Mouse (Mus musculus) G1E (cell line): ENCODE measurements around the gene Nelfb. TPM values are rescaled to one million over a fixed set of nuclear protein-coding genes. Genes with fewer than 3 reads are reported as not detected.

Experiments used
- ATAC-seq: 2 replicates; pipeline ENCODE4 v1.8.0; 2016; ENCODE audit warnings: mild to moderate bottlenecking; ENCODE audit not compliant: insufficient number of reproducible peaks, poor library complexity, low FRiP score, severe bottlenecking; ENCODE audit errors: extremely low read depth
- DNase-seq: peaks from one replicate; pipeline ENCODE4 v3.0.0; 2012; ENCODE audit warnings: low spot score
- H3K27me3 ChIP-seq: 2 replicates; pipeline ENCODE4 v1.6.1; 2012; ENCODE audit warnings: mild to moderate bottlenecking, low read length, inconsistent platforms; ENCODE audit not compliant: insufficient read depth
- H3K36me3 ChIP-seq: replicated peaks from 2 replicates; pipeline ENCODE3; 2012; ENCODE audit warnings: mild to moderate bottlenecking, inconsistent platforms
- H3K4me1 ChIP-seq: 2 replicates; pipeline ENCODE4 v1.6.1; 2012; ENCODE audit warnings: low read depth, low read length, inconsistent platforms, mixed read lengths; ENCODE audit not compliant: insufficient read depth
- H3K4me3 ChIP-seq: 2 replicates; pipeline ENCODE4 v1.5.1; 2012; ENCODE audit warnings: low read depth, mild to moderate bottlenecking, inconsistent platforms, low read length, moderate library complexity, mixed read lengths
- H3K9me3 ChIP-seq: replicated peaks from 2 replicates; pipeline ENCODE4 v1.6.1; 2012; ENCODE audit warnings: inconsistent platforms
- CTCF ChIP-seq: IDR thresholded peaks from 2 replicates; pipeline ENCODE4 v1.5.1; 2012; ENCODE audit warnings: low read depth, low read length, inconsistent platforms, mixed read lengths
- GATA1 ChIP-seq: IDR thresholded peaks from 2 replicates; pipeline ENCODE4 v1.6.1; 2012; ENCODE audit warnings: borderline replicate concordance, low read length, inconsistent platforms, mixed read lengths
- GATA2 ChIP-seq: IDR thresholded peaks from 2 replicates; pipeline ENCODE4 v1.6.1; 2012; ENCODE audit warnings: low read depth, low read length, inconsistent platforms, borderline replicate concordance
- POLR2AphosphoS5 ChIP-seq: IDR thresholded peaks from 2 replicates; pipeline ENCODE4 v1.6.1; 2012; ENCODE audit warnings: low read depth, low read length, inconsistent platforms; ENCODE audit not compliant: insufficient replicate concordance
- TAL1 ChIP-seq: conservative IDR thresholded peaks from 2 replicates; pipeline ENCODE4 v1.6.1; 2012; ENCODE audit warnings: low read depth, low read length, inconsistent platforms, mixed read lengths
- polyA plus RNA-seq: library from polyadenylated mRNA; stranded (reverse); fragments of >175 nt; gene quantifications from 2 replicates; pipeline ENCODE4 v1.2.3, GENCODE M21; 2012
- total RNA-seq, 2 experiments: library from RNA; stranded (forward) in 1 of 2; stranded (reverse) in 1 of 2; fragments of 200-1000 nt in 1 of 2; fragments of >200 nt in 1 of 2; fragmentation: Nextera tagmentation in 1 of 2; gene quantifications; 2 replicates each; pipeline ENCODE4 v1.2.3; 2014 to 2017

The Nelfb gene
- total and polyA plus RNA-seq, 3 experiments = 26.9 to 80.7 (median 54.6) TPM

- Histone ChIP-seq H3K36me3 (peaks cover 4% of the 10 kb centered on the region), H3K27me3 (peaks cover 44% of the 10 kb centered on the region), H3K4me1 (peaks cover 99% of the 10 kb centered on the region), H3K4me3 (peak overlapping the region; percentile 61; the same call in 1 of the 2 replicates), H3K9me3 (no peaks in the 10 kb centered on the region)
- ATAC-seq (peak; percentile 64), DNase-seq (peak; percentile 82)
- TF ChIP-seq CTCF (no peak), TAL1 (peak; percentile 89), POLR2AphosphoS5 (no peak), GATA1 (no peak), GATA2 (no peak)
Measured at GRCm38 (mm10) chr2:25233421-25233820, 22.1 kb upstream of the Nelfb start.

GRCm38 (mm10) chr2:25231038-25231437 lies 19.7 kb upstream of the Nelfb start:
- Histone ChIP-seq H3K27me3 (peaks cover 26% of the 10 kb centered on the region), H3K4me1 (peaks cover 97% of the 10 kb centered on the region)
- ATAC-seq = no peak

GRCm38 (mm10) chr2:25230581-25230980 lies 19.3 kb upstream of the Nelfb start:
- Histone ChIP-seq H3K9me3 (no peaks in the 10 kb centered on the region), H3K4me1 (peaks cover 97% of the 10 kb centered on the region), H3K4me3 (no peak overlapping the region), H3K27me3 (peaks cover 22% of the 10 kb centered on the region), H3K36me3 (peaks cover 7% of the 10 kb centered on the region)
- no peak for DNase-seq
- TF ChIP-seq TAL1 (no peak), CTCF (no peak), GATA2 (no peak), GATA1 (no peak), POLR2AphosphoS5 (no peak)
- ATAC-seq = no peak

More at GRCm38 (mm10) chr2:25231038-25231437, 19.7 kb upstream of the Nelfb start:
- TF ChIP-seq POLR2AphosphoS5 (no peak), TAL1 (no peak), GATA2 (no peak)
- no peak for DNase-seq
- Histone ChIP-seq H3K4me3 (peak overlapping the region; percentile 0; the same call in 1 of the 2 replicates), H3K9me3 (no peaks in the 10 kb centered on the region), H3K36me3 (peaks cover 7% of the 10 kb centered on the region)

- no peak overlapping the region for H3K4me3 ChIP-seq
- ATAC-seq (no peak), DNase-seq (no peak)
- H3K9me3 ChIP-seq = no peaks in the 10 kb centered on the region
- H3K36me3 ChIP-seq = peaks cover 7% of the 10 kb centered on the region
- TF ChIP-seq GATA2 (no peak), POLR2AphosphoS5 (no peak), CTCF (no peak), GATA1 (no peak)
- peaks cover 22% of the 10 kb centered on the region for H3K27me3 ChIP-seq
- H3K4me1 ChIP-seq = peaks cover 91% of the 10 kb centered on the region
Measured at GRCm38 (mm10) chr2:25229582-25229981, 18.3 kb upstream of the Nelfb start.

- no peak overlapping the region; the same call in 1 of the 2 replicates for H3K4me3 ChIP-seq
- TF ChIP-seq GATA1 (no peak), POLR2AphosphoS5 (no peak), CTCF (no peak), TAL1 (no peak), GATA2 (no peak)
- H3K9me3 ChIP-seq = no peaks in the 10 kb centered on the region
- H3K27me3 ChIP-seq = peaks cover 22% of the 10 kb centered on the region
- ATAC-seq (no peak), DNase-seq (no peak)
- peaks cover 85% of the 10 kb centered on the region for H3K4me1 ChIP-seq
- H3K36me3 ChIP-seq = peaks cover 9% of the 10 kb centered on the region
Measured at GRCm38 (mm10) chr2:25228995-25229530, 17.8 kb upstream of the Nelfb start.

- DNase-seq (peak; percentile 75), ATAC-seq (0 out of 2 replicates have a peak, but pooled peaks have one; percentile 24)
- H3K36me3 ChIP-seq = peaks cover 15% of the 10 kb centered on the region
- H3K4me3 ChIP-seq = peak overlapping the region; percentile 62; the same call in 1 of the 2 replicates
- H3K4me1 ChIP-seq = peaks cover 79% of the 10 kb centered on the region
- no peak for TF ChIP-seq TAL1
- TF ChIP-seq CTCF = peak; percentile 67
- no peak for TF ChIP-seq GATA2
- H3K9me3 ChIP-seq = no peaks in the 10 kb centered on the region
- H3K27me3 ChIP-seq = peaks cover 22% of the 10 kb centered on the region
Measured at GRCm38 (mm10) chr2:25228431-25228889, 17.2 kb upstream of the Nelfb start.
